Mouse (Mus musculus) kidney, adult 2 months (tissue): Measurements from ENCODE around the gene Epn1. TPM values are rescaled to one million over a fixed set of nuclear protein-coding genes. Genes with fewer than 3 reads are reported as not detected.

Experiments used
- DNase-seq: peaks from one replicate; pipeline ENCODE4 v3.0.0; 2021
- H3K27ac ChIP-seq: fragments of 200-500 bp; 2 replicates; pipeline ENCODE4 v1.5.1; 2012; ENCODE audit warnings: low read depth, low read length, control low read depth, inconsistent platforms; ENCODE audit not compliant: insufficient read depth
- H3K27me3 ChIP-seq: fragments of 200-500 bp; replicated peaks from 2 replicates; pipeline ENCODE4 v1.6.1; 2012; ENCODE audit warnings: mild to moderate bottlenecking, moderate library complexity, low read length, inconsistent platforms; ENCODE audit not compliant: control insufficient read depth, insufficient read depth
- H3K36me3 ChIP-seq: fragments of 200-500 bp; 2 replicates; pipeline ENCODE4 v1.6.1; 2012; ENCODE audit warnings: mild to moderate bottlenecking, moderate library complexity, low read length, inconsistent platforms; ENCODE audit not compliant: control insufficient read depth, insufficient read depth
- H3K4me1 ChIP-seq: fragments of 200-500 bp; 2 replicates; pipeline ENCODE4 v1.6.1; 2011; ENCODE audit warnings: low read length; ENCODE audit not compliant: control insufficient read depth, insufficient read depth
- H3K4me3 ChIP-seq: fragments of 200-500 bp; 2 replicates; pipeline ENCODE4 v1.5.1; 2011; ENCODE audit warnings: mild to moderate bottlenecking, low read depth, low read length, control low read depth; ENCODE audit not compliant: insufficient read depth
- CTCF ChIP-seq: fragments of 200-500 bp; conservative IDR thresholded peaks from 2 replicates; pipeline ENCODE4 v1.5.1; 2011; ENCODE audit warnings: low read depth, mild to moderate bottlenecking, control low read depth, low read length, moderate library complexity, mixed read lengths; ENCODE audit not compliant: insufficient read depth, insufficient read length
- POLR2A ChIP-seq: fragments of 200-500 bp; IDR thresholded peaks from one replicate; pipeline ENCODE4 v1.6.1; 2011; ENCODE audit warnings: low read depth, low read length, control low read depth
- WGBS: fragments of 180-500 bp; shearing (Covaris S2); methylation state at CpG from one replicate; pipeline ENCODE4 v1.1.7; 2018; 5-methylcytosine and 5-hydroxymethylcytosine counted together
- polyA plus RNA-seq: library from polyadenylated mRNA; depleted of rRNA; stranded (reverse); fragments of >200 nt; gene quantifications from 2 replicates; pipeline ENCODE4 v1.2.3, GENCODE M21; 2012

Gene Epn1
- polyA plus RNA-seq, 1 experiment: 243 TPM

- no peak for DNase-seq
- Histone ChIP-seq H3K27me3 (peaks cover 1% of the 10 kb centered on the region; the same call in 1 of the 2 replicates), H3K36me3 (no peaks in the 10 kb centered on the region), H3K4me1 (peaks cover 5% of the 10 kb centered on the region; the same call in 1 of the 2 replicates), H3K27ac (no peak overlapping the region), H3K4me3 (peak overlapping the region; percentile 15; the same call in 1 of the 2 replicates)
- no peak for TF ChIP-seq CTCF
- TF ChIP-seq POLR2A: no peak
- 8% methylated on average over 12 of the region's 12 CpGs for WGBS
Observed at GRCm38 (mm10) chr7:5052438-5052837, 27.6 kb upstream of the Epn1 start.

- Histone ChIP-seq H3K4me3 (no peak overlapping the region), H3K27ac (no peak overlapping the region), H3K4me1 (peaks cover 5% of the 10 kb centered on the region; the same call in 1 of the 2 replicates), H3K36me3 (no peaks in the 10 kb centered on the region), H3K27me3 (peaks cover 1% of the 10 kb centered on the region; the same call in 1 of the 2 replicates)
- WGBS: 10% methylated on average over 45 of the region's 45 CpGs
- TF ChIP-seq POLR2A (no peak), CTCF (no peak)
- no peak for DNase-seq
Observed at GRCm38 (mm10) chr7:5052931-5053343, 27.1 kb upstream of the Epn1 start.

GRCm38 (mm10) chr7:5053456-5054179 lies 26.4 kb upstream of the Epn1 start:
- no peak overlapping the region for H3K27ac ChIP-seq
- H3K36me3 ChIP-seq: no peaks in the 10 kb centered on the region
- peaks cover 1% of the 10 kb centered on the region; the same call in 1 of the 2 replicates for H3K27me3 ChIP-seq
- H3K4me3 ChIP-seq: peak overlapping the region; percentile 21; the same call in 1 of the 2 replicates
- TF ChIP-seq POLR2A (no peak), CTCF (no peak)
- H3K4me1 ChIP-seq: peaks cover 5% of the 10 kb centered on the region; the same call in 1 of the 2 replicates
- WGBS: 21% methylated on average over 32 of the region's 32 CpGs
- no peak for DNase-seq

GRCm38 (mm10) chr7:5056651-5057263 lies 23.3 kb upstream of the Epn1 start:
- H3K4me1 ChIP-seq: peaks cover 3% of the 10 kb centered on the region; the same call in 1 of the 2 replicates

GRCm38 (mm10) chr7:5057381-5057780 lies 22.7 kb upstream of the Epn1 start:
- H3K4me3 ChIP-seq: no peak overlapping the region; the same call in 1 of the 2 replicates
- H3K4me1 ChIP-seq: peaks cover 3% of the 10 kb centered on the region; the same call in 1 of the 2 replicates
- WGBS: 39% methylated on average over 8 of the region's 8 CpGs
- H3K36me3 ChIP-seq: no peaks in the 10 kb centered on the region
- TF ChIP-seq POLR2A: no peak
- no peak for TF ChIP-seq CTCF
- no peak for DNase-seq
- H3K27ac ChIP-seq: no peak overlapping the region
- H3K27me3 ChIP-seq: peaks cover 1% of the 10 kb centered on the region; the same call in 1 of the 2 replicates

More at GRCm38 (mm10) chr7:5056651-5057263, 23.3 kb upstream of the Epn1 start:
- Histone ChIP-seq H3K36me3 (no peaks in the 10 kb centered on the region), H3K4me3 (peak overlapping the region; percentile 43), H3K27ac (no peak overlapping the region), H3K27me3 (peaks cover 1% of the 10 kb centered on the region; the same call in 1 of the 2 replicates)
- DNase-seq: no peak
- no peak for TF ChIP-seq CTCF
- 3% methylated on average over 51 of the region's 55 CpGs for WGBS

GRCm38 (mm10) chr7:5057804-5058203 lies 22.2 kb upstream of the Epn1 start:
- H3K27ac ChIP-seq: no peak overlapping the region
- WGBS: 47% methylated on average over 11 of the region's 11 CpGs
- H3K4me1 ChIP-seq: peaks cover 3% of the 10 kb centered on the region; the same call in 1 of the 2 replicates
- no peak for TF ChIP-seq POLR2A
- 0 out of 2 replicates have a peak, but pooled peaks have one; percentile 21 for TF ChIP-seq CTCF
- no peaks in the 10 kb centered on the region for H3K36me3 ChIP-seq
- DNase-seq: no peak
- H3K4me3 ChIP-seq: no peak overlapping the region
- H3K27me3 ChIP-seq: peaks cover 1% of the 10 kb centered on the region; the same call in 1 of the 2 replicates

GRCm38 (mm10) chr7:5058631-5059030 lies 21.4 kb upstream of the Epn1 start:
- H3K4me1 ChIP-seq: peaks cover under 1% of the 10 kb centered on the region; the same call in 1 of the 2 replicates
- no peak for TF ChIP-seq CTCF
- no peak for TF ChIP-seq POLR2A
- WGBS: 100% methylated on average over 1 of the region's 1 CpGs
- no peaks in the 10 kb centered on the region for H3K36me3 ChIP-seq
- no peak overlapping the region for H3K4me3 ChIP-seq
- H3K27me3 ChIP-seq: no peaks in the 10 kb centered on the region; the same call in 1 of the 2 replicates
- H3K27ac ChIP-seq: no peak overlapping the region
- DNase-seq: no peak
